Mouse (Mus musculus): ENCODE measurements around the gene Il22ra1.

Il22ra1 gene

GRCm38 (mm10) chr4:135772671-135773070 is 44.7 kb downstream of the Il22ra1 start:
- no peak for DNase-seq

DNA sequence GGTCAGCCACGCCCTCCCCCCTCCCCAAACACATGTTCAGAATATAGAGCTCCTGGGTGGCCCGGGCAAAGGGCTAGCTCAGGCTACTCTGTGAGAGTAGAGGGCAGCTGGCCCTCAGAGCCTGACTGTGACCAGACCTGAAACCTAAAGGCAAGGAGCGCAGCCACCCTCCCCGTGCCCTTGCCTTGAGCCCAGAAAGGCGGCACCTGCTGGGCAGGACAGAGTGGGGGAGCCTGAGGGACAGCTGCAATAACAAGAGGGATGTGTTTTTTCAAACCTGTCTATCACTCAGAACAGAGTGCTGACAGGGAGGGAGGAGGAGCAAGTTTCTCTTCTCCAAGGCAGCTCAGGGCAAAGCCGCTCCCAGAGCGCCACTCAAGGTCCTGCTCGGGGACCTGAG is 46.5 kb downstream of the Il22ra1 start:
- no peak for DNase-seq

GRCm38 (mm10) chr4:135776850-135777249 is 48.9 kb downstream of the Il22ra1 start:
- DNase-seq: no peak

- no peak for DNase-seq
Measured at GRCm38 (mm10) chr4:135779661-135780060, 51.7 kb downstream of the Il22ra1 start.

- no peak for DNase-seq
Measured at GRCm38 (mm10) chr4:135780255-135780654, 52.3 kb downstream of the Il22ra1 start.

DNA sequence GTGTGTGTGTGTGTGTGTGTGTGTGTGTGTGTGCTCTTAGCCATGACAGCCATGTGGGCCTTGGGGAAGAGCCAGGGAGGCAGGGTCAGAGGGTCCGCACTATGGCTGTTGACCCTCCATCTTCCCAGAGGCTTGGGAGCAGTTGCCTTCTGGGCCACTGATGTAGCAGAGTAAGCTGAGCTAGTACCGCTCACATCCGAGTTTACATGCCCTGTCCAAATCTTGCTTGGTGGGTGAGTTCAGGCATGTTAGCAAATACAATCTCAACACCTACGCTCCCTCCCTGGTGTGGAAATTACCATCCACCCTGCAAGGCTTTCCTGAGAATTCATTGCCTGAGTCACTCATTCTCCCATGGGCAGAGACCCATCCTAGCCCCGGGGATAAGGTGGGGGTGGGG is 53.3 kb downstream of the Il22ra1 start:
- no peak for DNase-seq

GRCm38 (mm10) chr4:135786581-135786980 is 58.6 kb downstream of the Il22ra1 start:
- DNase-seq: no peak

- no peak for DNase-seq
Measured at GRCm38 (mm10) chr4:135787271-135787670, 59.3 kb downstream of the Il22ra1 start.

GRCm38 (mm10) chr4:135789135-135789534 is 61.2 kb downstream of the Il22ra1 start:
- DNase-seq: no peak

DNA sequence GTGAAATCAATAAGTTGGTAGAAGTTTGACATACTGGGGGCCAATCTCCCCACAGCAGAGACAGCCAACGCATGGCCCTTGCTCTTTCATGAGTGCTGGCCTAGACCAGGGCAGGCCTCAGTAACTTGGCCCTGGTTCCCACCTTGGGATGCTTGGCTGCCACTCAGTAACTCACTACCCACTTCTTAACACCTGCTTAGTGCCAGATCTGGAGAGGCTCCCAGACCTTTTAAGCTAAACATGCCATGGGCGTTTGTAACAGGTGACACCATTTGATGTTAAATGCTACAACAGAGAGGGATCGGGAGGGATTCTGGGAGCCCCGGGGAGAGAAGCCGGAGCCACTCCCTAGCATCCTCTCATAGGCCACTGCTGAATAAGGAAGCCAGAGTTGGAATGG is 64.8 kb downstream of the Il22ra1 start:
- peak; percentile 71 for DNase-seq

DNA sequence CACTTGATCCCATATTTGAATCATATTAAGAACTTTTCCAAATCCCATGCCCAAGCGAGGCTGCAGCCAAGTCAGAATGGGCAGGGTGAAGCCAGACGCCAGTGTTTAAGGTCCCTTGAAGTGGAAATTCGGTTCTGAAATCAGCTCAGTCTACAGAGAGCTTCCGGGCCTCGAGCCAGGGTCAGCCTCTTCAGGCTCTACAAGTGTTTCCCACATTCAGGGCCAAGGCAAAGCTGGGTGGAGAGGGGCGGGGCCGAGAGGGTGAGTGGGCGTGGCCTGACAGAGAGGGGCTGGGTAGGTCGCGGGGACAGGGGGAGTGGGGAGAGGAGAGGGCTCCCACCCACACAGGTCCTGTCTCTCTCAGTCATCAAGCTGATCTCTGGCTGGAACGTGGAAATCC is 70.0 kb downstream of the Il22ra1 start:
- DNase-seq: peak in 1 of 2 experiments; percentile 56

GRCm38 (mm10) chr4:135801543-135801942 is 73.6 kb downstream of the Il22ra1 start:
- peak; percentile 93 to 95 for DNase-seq

All from cerebellum, postnatal 14 days (tissue).